Mouse (Mus musculus): ENCODE data around the gene Sin3b. TPM values are rescaled to one million over a fixed set of nuclear protein-coding genes. Genes with fewer than 3 reads are reported as not detected.

Gene Sin3b
- polyA plus RNA-seq, 1 experiment from 2014 or later = 155 TPM

Small RNAs within 50 kb of the gene (microRNA-seq; reads per million reads assigned to microRNA genes)
- gene Gm26237 = not detected

Other genes starting within 250 kb of the Sin3b start
- gene Cherp, start 248.1 kb upstream of the Sin3b start, polyA plus RNA-seq (2014; fragmentation: Nextera tagmentation; extraction: Ambion mirVana) = 57.7 and 62.6 TPM in 2 replicates
- 10.9 and 13.4 TPM in 2 replicates for gene Slc35e1, start 230.7 kb upstream of the Sin3b start, polyA plus RNA-seq (2014; fragmentation: Nextera tagmentation; extraction: Ambion mirVana)
- gene Med26, start 175.0 kb upstream of the Sin3b start, polyA plus RNA-seq (2014; fragmentation: Nextera tagmentation; extraction: Ambion mirVana) = 11.0 and 13.6 TPM in 2 replicates
- 117 and 121 TPM in 2 replicates for gene Smim7, start 152.2 kb upstream of the Sin3b start, polyA plus RNA-seq (2014; fragmentation: Nextera tagmentation; extraction: Ambion mirVana)
- 9.1 and 11.4 TPM in 2 replicates for gene Tmem38a, start 151.2 kb upstream of the Sin3b start, polyA plus RNA-seq (2014; fragmentation: Nextera tagmentation; extraction: Ambion mirVana)
- gene Nwd1, start 76.6 kb upstream of the Sin3b start, polyA plus RNA-seq (2014; fragmentation: Nextera tagmentation; extraction: Ambion mirVana) = 0.03 and 0.07 TPM in 2 replicates
- 1.1 and 1.4 TPM in 2 replicates for gene F2rl3, start 38.6 kb downstream of the Sin3b start, polyA plus RNA-seq (2014; fragmentation: Nextera tagmentation; extraction: Ambion mirVana)